Mouse (Mus musculus): ENCODE measurements at regions not wholly inside any gene's neighbourhood (a gene's known extent, or its start where the extent isn't known, plus 50 kb on each side); places are given as distances from the start of the nearest gene placed in this dataset.

GRCm38 (mm10) chr4:134994205-134994604 is 63.5 kb downstream of the Syf2 start:
- TF ChIP-seq GATA1 (IDR thresholded peaks at IDR 0.05; ENCODE audit: low read length), result no peak
- no peak for TF ChIP-seq TAL1 (IDR thresholded peaks at IDR 0.05; ENCODE audit: low read length)
